Mouse (Mus musculus): ENCODE measurements around the gene Gm20379. TPM values are rescaled to one million over a fixed set of nuclear protein-coding genes. Genes with fewer than 3 reads are reported as not detected.
A peak's percentile ranks its signal among the peaks of the same experiment; 100 is the strongest.

Gm20379 gene
- total RNA-seq, 2 experiments from 2014 or later = not detected

- no peak for DNase-seq
These were observed 31.1 kb downstream of the Gm20379 start for GRCm38 (mm10) chr13:92336857-92337256.

- DNase-seq = no peak
These were observed 32.1 kb downstream of the Gm20379 start for GRCm38 (mm10) chr13:92337773-92338462.

- DNase-seq = no peak
These were observed 34.0 kb downstream of the Gm20379 start for GRCm38 (mm10) chr13:92339787-92340186.

- no peak for DNase-seq
These were observed 38.3 kb downstream of the Gm20379 start for GRCm38 (mm10) chr13:92344033-92344432.

GRCm38 (mm10) chr13:92346338-92346737 is 40.6 kb downstream of the Gm20379 start:
- no peak for DNase-seq

GRCm38 (mm10) chr13:92351100-92351499 is 45.3 kb downstream of the Gm20379 start:
- DNase-seq = no peak

GRCm38 (mm10) chr13:92353956-92354355 is 48.2 kb downstream of the Gm20379 start:
- no peak for DNase-seq

GRCm38 (mm10) chr13:92354456-92355271 is 48.9 kb downstream of the Gm20379 start, which contains the start of the genes Dhfr and Msh3:
TSS of gene Dhfr (plus strand) at chr13:92354726.
TSS of gene Msh3 (minus strand) at chr13:92355003.
- peak; percentile 94 to 97 for DNase-seq

- no peak for DNase-seq
These were observed 49.5 kb downstream of the Gm20379 start for GRCm38 (mm10) chr13:92355272-92355643.

- DNase-seq = no peak
These were observed 50.6 kb downstream of the Gm20379 start for GRCm38 (mm10) chr13:92356376-92356775.

Other genes with a start within 250 kb of the Gm20379 start
- gene Rasgrf2, start 174.3 kb upstream of the Gm20379 start, total RNA-seq (2021) = 100 to 1,000 TPM; 116 to 139 TPM
- 1 to 10 TPM; 1.6 to 1.7 TPM for gene Dhfr, start 48.7 kb downstream of the Gm20379 start, total RNA-seq (2021)
- gene Msh3, start 49.0 kb downstream of the Gm20379 start, total RNA-seq (2021) = 10 to 100 TPM; 21.8 to 25.7 TPM
- 10 to 100 TPM; 12.8 to 14.2 TPM for gene Ankrd34b, start 119.9 kb downstream of the Gm20379 start, total RNA-seq (2021)
- gene Fam151b, start 178.0 kb downstream of the Gm20379 start, total RNA-seq (2021) = 10 to 100 TPM in 1 of 2 experiments, 1 to 10 TPM in 1; 9.3 to 10.6 TPM
- 10 to 100 TPM; 17.4 to 18.7 TPM for gene Zfyve16, start 224.9 kb downstream of the Gm20379 start, total RNA-seq (2021)

Measured in layer of hippocampus, postnatal 36 days (tissue).